Mouse (Mus musculus) small intestine, adult 2 months (tissue): ENCODE results near the gene Taldo1.

Experiments used
- CTCF ChIP-seq: fragments of 200-500 bp; IDR thresholded peaks from 2 replicates; pipeline ENCODE4 v1.5.1; 2012; ENCODE audit warnings: low read depth, mild to moderate bottlenecking, control low read depth, inconsistent platforms, low read length, moderate library complexity, mixed read lengths; ENCODE audit not compliant: insufficient replicate concordance, insufficient read length; ENCODE audit errors: extremely low read depth
- POLR2A ChIP-seq: fragments of 200-500 bp; IDR thresholded peaks from 2 replicates; pipeline ENCODE4 v1.6.1; 2012; ENCODE audit warnings: low read depth, mild to moderate bottlenecking, control low read depth, inconsistent platforms, low read length, moderate library complexity

DNA sequence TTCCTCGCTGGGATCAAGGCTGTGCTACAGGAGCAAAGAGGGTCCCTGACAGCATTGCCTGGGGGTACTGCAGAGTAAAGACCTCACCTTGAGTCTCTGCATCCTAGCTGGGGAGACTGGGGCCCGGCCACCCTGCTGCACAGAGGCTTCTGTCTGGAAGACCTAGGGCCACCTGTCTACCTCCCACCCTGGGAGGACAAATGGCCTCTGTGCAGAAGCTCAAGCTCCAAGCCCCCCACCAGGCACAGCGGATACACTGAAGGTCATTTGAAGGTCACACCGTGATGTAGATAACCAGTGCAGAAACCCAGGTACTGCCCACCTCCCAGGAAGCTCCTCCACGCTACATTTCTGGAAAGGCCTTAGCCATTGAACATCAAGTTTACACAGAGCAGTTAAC lies 36.7 kb downstream of the Taldo1 start:
- TF ChIP-seq CTCF (no peak), POLR2A (no peak)
